Mouse (Mus musculus) adipocyte (in vitro differentiated cells): ENCODE data around the gene Drc3.
A peak's percentile ranks its signal among the peaks of the same experiment; 100 is the strongest.

ENCODE experiments used
- DNase-seq: peaks from one replicate; pipeline ENCODE4 v3.0.0-alpha.2; 2016; ENCODE audit warnings: low spot score

Drc3 gene

GRCm38 (mm10) chr11:60335771-60336170 is 17.4 kb upstream of the Drc3 start:
- DNase-seq: no peak

DNA sequence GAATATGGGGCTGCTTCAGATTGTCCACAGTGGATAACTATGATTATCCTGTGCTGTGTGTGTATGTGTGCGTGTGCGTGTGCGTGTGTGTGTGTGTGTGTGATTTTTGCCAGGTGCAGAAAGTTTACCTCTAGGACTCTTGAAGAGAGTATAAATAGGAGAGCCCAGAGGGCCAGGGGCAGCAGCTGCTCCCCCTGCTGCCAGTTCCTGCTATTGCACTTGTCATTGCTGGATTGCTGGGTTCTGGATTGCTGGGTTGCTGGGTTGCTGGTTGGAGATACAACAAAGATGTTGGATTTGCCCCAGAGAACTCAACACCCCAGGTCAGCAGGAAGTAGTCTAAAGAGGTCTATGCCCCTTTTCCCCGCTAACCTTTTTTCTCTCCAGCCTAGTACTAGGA is 14.8 kb upstream of the Drc3 start:
- no peak for DNase-seq

DNA sequence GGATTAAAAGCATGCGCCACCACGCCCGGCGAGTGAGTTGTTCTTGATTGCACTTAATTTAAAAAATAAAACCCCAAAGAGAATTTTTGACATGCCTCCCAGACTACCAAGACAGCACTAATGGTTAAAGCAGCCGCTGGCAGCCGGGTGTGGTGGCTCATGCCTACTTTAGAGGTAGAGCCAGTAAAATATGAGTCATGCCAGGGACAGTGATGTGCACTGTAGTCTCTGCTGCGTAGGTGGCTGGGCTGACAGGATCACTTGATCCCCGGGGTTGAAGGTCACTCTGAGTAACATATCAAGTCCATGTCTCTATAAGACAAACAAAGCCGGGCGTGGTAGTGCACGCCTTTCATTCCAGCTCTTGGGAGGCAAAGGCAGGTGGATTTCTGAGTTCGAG is 13.8 kb upstream of the Drc3 start:
- no peak for DNase-seq

DNA sequence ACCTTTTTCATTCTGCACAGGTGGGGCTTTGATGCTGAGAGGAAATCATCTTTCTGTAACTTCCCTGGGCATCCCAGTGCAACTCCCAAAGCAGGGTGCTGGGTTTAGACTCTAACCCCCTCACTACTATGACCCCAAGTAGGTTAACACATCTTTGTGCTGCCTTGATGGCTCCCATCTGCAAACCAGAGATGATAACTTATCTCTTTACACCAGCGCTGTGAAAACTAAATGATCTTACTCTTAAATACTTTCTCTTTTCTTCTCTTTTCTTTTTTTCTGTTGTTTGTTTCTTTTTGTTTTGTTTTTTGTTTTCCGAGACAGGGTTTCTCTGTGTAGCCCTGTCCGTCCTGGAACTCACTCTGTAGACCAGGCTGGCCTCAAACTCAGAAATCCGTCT is 7.3 kb upstream of the Drc3 start:
- DNase-seq: no peak

DNA sequence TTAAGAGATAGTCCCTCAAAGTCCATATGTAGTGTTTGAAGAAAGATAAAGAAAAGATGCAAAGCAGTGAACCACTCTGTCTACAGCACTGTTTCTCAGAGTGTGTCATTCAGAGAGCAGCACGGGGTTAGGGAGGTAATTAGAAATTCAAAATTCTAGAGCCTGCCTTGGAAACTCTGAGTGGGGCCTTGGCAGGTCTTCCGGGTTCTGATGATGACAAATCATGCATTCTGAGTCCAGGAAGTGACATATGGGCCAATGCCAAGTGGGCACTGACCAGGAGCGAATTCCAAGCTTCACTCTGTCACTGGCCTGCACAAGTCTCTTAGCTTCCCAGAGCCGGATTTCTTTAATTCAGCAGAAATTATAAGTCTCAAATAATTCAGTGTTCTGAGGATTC is 6.6 kb upstream of the Drc3 start:
- peak; percentile 82 for DNase-seq

DNA sequence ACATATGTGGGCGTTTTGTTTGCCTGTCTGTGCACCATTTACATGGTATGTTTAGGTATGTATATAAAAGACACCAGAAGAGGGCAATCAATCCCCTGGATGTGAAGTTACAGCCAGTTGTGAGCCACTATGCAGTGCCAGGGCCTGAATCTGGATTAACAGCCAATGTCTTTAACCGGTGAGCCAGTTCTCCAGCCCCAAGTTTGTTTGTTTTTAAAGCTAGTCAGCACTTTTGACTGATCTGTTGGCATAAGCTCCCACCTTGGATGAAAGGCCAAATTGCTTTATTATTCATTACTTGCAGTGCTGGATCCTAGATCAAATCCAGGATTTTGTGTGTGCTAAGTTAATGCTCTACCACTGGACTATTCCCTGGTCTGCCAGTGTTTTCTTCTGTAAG is 1.7 kb upstream of the Drc3 start:
- DNase-seq: peak; percentile 63

- DNase-seq: peak; percentile 53
These were observed 1.2 kb upstream of the Drc3 start for GRCm38 (mm10) chr11:60351925-60352371.

DNA sequence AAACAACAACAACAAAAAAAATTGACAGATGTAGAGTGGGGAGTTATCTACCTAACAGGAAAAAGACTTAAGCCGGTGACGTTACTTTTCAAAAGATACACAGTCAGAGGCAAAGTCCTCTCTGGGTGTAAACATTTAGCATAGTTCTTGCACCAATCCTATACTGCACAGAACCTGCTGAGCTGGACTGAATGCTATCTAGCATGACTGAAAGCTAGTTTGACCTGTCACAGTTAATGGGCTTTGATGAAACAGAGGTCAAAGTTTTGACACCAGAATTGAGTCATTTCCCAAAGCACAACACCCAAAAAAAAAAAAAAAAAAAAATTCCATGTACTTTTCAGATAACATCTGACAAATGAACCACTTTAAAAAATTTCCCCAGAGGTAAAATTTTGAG is 2.8 kb downstream of the Drc3 start:
- no peak for DNase-seq

GRCm38 (mm10) chr11:60357116-60357515 is 4.0 kb downstream of the Drc3 start:
- no peak for DNase-seq

DNA sequence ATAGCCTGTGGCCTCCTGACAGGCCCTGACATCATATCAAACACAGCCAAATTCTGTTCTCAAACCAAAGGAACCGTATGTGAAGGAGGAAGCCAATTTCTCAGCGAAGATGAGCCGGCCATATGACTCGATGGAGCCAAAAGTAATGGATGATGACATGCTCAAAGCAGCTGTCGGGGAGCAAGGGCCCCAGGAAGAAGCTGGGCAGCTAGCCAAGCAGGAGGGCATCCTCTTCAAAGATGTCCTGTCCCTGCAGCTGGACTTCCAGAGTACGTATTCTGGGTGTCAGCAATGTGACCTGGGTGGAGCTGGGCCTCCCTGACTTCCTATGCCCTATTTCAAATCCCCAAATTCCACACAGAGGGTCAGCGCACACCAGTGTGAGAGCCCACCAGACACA is 5.4 kb downstream of the Drc3 start:
- no peak for DNase-seq

DNA sequence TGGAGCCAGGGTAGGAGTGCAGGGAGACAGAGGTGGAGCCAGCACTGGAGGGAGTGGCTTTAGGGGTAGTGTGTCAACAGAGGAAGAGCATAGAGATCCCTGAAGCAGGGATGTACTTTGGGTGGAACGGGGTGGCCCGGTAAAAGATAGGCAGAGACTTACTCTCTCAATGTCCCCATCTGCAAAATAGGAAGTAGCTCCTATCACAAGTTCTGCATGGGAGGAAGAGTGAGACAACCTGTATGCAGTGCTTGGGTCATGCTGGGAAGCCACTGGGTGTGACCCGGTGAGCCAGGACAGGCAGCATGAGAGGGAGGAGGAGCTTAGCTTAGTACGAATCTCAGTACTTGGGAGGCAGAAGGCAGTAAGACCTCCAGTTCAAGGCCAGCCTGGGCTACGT is 6.0 kb downstream of the Drc3 start:
- DNase-seq: no peak

DNA sequence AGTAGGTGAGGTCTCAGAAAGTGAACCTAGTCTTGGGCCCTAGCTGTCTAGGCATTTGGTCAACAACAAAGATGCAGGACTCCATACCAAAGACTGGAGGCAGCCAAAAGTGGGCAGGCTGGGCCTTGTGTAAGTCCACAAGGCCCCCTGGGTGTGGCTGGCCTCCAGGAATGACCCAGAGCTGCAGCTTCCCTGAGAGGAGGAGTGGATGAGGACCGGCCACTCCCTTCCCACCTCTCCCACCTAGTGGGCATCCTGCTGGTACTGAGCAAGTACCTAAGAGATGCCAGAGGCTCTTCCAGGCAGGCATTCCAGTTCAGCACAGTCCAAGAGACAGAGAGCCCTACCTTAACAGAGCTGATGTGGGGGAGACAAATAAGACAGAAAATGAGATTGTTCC is 6.8 kb downstream of the Drc3 start:
- no peak for DNase-seq

- DNase-seq: no peak
These were observed 7.6 kb downstream of the Drc3 start for GRCm38 (mm10) chr11:60360631-60361201.

- no peak for DNase-seq
These were observed 13.3 kb downstream of the Drc3 start for GRCm38 (mm10) chr11:60366239-60367019.

GRCm38 (mm10) chr11:60367256-60367655 is 14.1 kb downstream of the Drc3 start:
- no peak for DNase-seq

DNA sequence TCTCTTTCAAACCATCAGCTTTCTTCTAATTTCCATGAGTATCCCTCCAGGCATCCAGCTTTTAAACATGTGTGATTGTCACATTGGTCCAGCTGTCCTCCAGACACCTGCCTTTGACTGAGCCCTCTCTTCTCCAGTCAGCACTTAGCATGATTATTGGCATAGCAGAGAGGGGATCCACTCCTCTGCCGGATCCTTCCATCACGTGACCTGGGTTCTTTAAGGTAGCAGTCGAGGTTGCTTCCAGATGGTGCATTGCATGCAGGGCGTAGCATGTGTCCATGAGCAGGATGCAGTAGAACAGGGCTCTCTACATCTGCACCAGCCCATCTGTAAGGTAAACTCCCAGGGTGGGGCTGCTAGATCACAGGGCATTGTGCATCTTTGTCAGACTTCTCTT is 15.8 kb downstream of the Drc3 start:
- no peak for DNase-seq

- DNase-seq: no peak
These were observed 16.3 kb downstream of the Drc3 start for GRCm38 (mm10) chr11:60369448-60369847.

DNA sequence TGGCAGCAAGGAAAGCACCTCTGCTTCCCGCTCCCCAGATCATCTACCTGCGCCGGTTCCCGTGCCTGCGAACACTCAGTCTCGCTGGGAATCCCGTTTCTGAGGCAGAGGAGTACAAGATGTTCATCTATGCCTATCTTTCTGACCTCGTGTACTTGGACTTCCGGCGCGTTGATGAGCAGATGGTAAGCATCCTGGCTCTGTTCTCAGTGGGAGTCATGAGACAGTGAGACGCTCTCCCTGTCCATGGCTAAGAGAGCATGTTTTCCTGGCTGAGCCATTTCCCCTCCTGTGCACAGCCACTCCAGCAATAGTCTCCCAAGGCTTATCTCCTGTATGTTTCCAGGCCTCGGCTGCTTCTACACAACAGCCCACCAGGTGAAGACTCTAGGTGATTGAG is 17.3 kb downstream of the Drc3 start:
- no peak for DNase-seq

DNA sequence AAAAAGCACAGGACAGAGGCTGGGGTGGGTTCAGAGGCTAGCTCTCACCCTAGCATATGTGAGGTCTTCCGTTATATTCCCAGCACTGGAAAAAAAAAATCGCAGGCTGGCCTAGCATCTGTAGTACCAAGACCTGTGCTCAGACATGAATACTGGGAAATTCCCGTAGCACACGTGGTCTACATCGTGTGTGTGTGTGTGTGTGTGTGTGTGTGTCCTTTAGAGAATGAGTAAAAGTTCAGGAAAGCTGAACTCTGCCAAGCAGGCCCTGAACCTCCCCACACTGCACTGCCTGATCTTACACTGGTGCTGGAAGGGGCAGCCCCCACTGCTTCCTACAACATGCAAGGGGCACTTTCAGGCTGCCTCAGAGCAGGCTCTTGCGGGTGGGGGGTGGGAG is 21.4 kb downstream of the Drc3 start:
- DNase-seq: no peak

DNA sequence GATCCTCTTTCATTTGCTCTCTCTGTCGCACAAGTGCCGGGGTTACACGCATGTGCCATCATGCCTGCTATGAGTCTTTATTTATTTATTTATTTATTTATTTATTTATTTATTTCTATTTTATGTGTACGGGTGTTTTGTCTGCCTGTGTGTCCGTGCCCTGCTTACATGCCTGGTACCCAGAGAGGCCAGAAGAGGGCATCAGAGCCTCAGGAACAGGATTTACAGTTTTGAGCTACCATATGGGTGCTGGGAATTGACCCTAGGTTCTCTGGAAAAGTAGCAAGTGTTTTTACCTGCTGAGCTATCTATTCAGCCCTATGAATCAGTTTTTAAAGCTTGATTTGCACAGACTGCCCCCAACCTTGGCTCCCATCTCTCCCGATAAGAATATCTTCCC is 30.4 kb downstream of the Drc3 start:
- no peak for DNase-seq

- DNase-seq: no peak
These were observed 31.8 kb downstream of the Drc3 start for GRCm38 (mm10) chr11:60384762-60385421.

GRCm38 (mm10) chr11:60385946-60386345 is 32.8 kb downstream of the Drc3 start:
- DNase-seq: no peak

DNA sequence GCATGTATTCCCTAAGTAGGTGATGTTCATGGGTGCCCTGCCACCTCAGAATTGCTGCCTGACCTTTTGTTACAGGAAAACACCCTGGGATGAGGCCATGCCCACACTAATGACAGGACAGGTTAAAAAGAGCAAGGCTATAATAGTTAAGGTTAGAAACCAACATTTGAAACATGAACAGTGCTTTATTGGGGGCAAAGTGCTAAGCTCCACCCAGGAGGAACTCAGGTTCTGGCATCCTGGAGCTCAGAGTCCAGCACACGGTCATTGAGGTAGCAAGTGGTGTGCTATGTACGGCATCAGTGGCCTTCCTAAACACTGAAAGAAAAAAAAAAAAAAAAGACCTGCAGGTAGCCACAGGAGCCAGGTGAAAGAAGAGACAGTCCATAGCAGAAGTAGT is 34.8 kb downstream of the Drc3 start:
- no peak for DNase-seq
